Mouse (Mus musculus): ENCODE measurements at regions not wholly inside any gene's neighbourhood (a gene's known extent, or its start where the extent isn't known, plus 50 kb on each side); places are given as distances from the start of the nearest gene placed in this dataset.
A peak's percentile ranks its signal among the peaks of the same experiment; 100 is the strongest.

DNA sequence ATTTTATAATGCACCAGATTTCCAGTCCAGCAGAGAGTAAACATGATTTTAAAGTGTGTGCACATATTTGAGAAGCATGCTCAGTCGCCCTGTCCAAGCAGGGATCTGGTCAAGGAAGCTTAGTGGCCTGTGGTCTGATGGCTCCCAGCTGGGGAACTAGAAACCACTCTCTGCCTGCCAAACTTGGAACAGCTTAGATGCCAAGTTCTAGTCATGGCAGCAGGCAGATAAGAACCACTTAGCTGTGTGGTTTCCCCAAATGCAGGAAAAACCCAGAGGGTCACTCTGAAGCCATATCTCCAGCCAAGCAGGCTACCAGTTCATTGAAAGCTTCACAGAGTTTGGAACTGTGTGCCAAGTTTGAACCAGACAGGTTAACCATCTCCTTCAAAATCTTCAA, 86.1 kb downstream of the Fam114a2 start:
- no peak for DNase-seq (ENCODE audit: low spot score)

DNA sequence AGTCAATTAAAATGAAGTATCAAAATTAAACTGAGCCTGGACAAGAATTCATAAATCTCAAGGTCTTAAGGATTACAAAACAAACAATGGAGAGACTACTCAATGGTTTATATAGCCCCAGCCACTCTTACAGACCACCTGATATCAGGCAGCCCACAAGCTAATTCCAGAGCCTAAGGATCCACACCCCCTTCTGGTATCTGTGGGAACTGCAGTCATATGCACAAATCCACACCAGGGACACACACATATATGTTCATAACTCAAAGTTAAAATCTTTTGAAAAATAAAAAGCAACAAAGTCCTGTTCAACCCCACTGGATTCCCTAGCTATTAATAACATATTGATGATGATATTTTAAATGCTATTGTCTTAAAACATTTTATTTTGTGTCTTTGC, 86.5 kb downstream of the Fam114a2 start:
- no peak for DNase-seq (ENCODE audit: low spot score)

DNA sequence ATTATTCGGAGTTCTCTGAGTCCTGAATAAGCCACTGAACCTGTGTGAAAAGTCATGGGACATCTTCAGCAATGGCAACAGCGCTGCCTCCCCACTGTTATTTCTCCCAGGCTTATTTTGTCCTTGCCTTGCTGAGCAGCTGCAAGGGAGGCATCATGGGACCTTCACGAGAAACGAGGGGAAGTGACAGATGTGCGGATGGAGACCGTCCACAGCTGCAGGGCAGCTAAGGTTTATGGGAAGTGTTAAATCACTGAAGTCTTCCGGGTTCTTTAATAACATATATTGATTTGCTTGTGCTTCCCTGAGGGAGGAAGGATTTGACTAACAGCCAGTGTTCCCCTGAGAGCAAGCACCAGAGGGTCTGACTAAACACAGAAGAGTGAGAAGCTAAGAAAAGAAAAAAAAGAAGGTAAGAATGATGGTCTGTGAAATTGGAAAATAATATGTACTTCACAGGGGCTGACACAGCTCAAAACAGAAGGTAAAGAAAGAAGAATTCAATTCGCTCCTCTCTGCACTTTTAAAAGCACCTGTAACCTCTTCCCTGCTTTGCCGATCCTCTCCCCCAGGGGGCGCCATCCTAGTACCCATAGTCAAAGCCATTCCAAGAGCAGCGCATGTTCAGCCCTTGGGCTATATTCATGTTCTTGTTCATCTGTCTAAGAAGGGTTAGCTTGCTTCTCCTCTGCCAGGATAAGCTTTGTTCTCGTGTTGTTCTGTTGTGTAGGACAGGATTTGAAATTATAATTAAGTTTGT, 92.2 kb downstream of the Fam114a2 start:
- DNase-seq (ENCODE audit: low spot score): peak; percentile 56

DNA sequence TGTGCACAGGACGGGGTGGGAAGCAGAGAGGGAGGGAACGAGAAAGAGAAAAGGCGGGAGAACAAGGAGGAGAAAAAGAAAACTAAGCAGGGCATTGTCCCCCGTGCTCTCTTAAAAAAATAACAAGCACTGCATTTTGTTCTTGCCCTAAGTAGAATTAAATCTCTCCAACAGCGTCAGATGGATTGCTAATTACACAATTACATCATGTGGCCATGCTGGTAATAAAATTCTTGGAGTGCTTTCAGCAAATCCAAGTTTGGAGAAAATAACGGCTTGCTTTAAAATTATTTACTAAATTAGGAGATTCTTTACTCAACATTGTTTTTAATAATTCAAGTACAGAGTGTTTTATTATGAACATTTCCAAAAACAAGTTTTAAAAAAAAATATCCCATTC, 99.0 kb downstream of the Fam114a2 start:
- DNase-seq (ENCODE audit: low spot score): no peak

DNA sequence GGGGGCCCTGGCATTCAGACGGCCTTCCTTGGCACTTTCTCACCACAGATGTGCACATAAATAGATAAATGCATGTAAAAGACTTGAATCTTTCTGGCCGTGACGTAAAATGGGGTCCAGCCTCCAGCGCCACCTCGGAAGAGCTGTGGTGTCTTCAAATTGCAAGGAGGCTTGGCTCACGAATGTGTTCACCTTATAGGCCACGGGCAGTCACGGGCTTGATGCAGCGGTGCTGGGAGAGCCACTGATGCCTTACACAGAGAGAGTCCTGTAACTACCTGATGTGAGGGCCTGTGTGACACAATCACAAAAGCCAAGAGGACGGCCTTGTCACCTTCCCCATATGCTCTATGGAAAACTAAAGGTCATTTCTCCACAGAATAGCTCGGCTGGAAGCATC, 102.4 kb downstream of the Fam114a2 start:
- no peak for DNase-seq (ENCODE audit: low spot score)

DNA sequence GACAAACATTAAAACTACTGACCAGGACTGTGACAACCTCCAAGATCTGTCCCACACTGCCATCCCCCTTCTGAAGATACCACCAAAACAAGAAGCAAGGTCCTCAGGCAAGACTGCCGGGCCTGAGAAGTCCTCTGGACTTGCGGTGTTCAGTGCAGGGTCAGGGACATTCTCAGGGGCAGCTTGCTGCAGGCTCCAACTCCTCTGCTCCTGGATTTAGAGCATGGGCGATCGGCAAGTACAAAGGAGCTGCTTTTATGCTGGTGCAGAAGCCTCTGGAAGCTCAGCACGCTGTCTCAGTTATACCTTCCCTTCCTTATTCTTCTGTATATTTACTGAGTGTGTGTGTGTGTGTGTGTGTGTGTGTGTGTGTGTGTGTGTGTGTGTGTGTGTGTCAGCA, 103.2 kb downstream of the Fam114a2 start:
- no peak for DNase-seq (ENCODE audit: low spot score)

DNA sequence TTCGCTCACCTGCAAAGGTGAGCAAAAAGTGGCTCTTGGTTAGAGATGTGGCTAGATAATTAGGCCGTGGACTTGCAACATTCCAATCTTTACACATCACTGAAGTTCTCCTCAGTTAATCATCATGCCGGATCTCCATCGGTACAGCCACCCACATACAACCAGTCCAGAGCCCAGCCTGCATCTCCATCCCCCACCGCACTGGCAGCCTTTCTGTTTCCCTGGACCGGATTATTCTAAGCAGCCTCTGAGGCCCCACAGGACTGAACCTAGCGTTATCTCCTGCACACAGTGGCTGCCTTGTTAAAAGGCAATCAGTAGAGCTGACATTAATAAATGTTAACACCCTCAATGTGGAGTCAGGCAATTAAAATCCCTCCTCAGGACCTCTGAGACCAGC, 103.7 kb downstream of the Fam114a2 start:
- no peak for DNase-seq (ENCODE audit: low spot score)

DNA sequence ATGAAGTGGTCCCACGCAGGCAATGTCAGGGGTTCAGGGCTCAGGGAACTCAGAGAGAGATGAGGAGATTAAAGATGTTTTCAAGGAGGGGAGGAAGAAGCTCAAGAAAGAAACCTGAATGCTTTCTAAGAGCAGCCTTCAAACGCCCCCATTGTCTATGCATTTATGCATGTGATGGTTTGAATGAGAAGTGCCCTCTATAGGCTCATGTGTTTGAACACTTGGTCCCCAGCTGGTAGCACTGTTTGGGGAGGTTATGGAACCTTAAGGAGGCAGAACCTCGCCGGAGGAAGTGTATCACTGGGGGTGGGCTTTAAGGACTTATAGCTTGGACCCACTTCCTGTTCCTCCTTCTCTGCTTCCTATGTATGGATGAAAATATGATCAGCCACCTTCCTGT, 105.1 kb downstream of the Fam114a2 start:
- DNase-seq (ENCODE audit: low spot score): no peak

DNA sequence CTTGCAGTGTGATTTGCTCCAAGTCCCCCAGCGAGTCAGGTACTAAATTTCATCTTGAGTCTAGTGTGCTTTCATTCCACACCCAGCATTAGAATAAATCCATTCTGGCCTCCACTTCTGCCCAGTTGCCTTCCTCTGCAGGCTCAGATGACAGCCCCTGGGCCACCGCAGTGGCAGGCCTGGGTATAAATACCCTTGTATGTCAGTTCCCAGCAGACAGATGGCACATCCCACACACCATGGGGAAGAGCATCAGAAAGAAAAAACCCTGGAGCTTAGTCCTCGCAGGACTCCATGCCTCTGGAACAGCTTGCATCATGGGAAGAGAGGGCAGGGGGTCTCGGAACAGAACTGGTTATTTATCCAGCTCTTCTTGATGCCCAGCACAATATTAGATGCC, 105.7 kb downstream of the Fam114a2 start:
- no peak for DNase-seq (ENCODE audit: low spot score)

DNA sequence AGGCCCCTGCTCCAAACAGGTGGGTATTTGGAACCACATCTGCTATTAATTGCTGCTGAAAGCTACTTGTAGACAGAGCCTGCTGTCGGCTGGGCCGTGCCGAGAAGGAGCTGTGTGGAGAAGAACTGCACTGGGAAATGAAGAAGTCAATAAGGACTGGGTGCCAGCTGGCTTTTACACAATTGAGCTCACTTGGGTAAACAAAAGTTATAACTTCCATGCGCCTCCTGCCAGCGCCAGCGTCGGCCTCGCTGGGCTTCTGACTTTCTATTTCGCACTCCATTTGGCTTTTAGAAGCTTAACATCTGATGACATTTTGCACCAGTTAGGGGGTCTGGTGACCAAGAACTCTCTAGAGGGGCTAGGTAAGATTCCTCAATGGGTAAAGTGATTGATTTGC, 114.2 kb downstream of the Fam114a2 start:
- no peak for DNase-seq (ENCODE audit: low spot score)

DNA sequence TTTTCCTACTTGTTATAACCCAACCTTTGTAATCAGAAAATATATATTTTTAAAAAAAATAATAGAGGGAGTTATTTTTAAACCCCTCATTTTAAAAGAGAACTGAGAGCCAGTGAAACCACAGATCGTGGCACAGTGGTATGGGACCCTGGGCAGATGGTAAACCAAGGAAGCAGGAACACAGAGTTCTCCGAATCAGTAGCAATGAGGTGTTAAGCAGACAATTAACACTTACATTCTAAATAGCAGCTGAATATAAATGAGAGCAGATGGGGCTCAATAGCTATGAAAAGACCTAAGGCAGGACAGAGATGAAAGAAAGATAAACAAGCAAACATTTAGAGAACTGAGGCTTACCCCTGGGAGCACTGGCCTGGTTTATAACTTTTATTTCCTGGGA, 116.8 kb downstream of the Fam114a2 start:
- no peak for DNase-seq (ENCODE audit: low spot score)

DNA sequence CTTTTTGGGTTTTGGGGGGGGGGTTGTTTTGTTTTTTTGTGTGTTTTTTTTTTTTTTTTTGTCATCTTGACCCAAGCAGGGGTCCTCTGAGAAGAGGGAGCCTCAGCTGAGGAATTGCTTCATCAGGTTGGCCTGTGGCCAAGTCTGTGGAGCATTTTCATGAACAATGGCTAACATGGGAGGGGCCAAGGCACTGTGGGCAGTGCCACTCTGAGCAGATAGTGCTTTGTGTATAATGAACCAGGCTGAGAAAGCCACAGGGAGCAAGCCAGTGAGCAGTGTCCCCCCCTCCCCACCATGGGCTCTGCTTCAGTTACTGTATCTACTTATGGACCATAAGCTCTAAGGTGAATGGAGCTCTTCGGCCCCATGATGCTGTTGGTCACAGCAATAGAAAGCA, 119.1 kb downstream of the Fam114a2 start:
- DNase-seq (ENCODE audit: low spot score): no peak

DNA sequence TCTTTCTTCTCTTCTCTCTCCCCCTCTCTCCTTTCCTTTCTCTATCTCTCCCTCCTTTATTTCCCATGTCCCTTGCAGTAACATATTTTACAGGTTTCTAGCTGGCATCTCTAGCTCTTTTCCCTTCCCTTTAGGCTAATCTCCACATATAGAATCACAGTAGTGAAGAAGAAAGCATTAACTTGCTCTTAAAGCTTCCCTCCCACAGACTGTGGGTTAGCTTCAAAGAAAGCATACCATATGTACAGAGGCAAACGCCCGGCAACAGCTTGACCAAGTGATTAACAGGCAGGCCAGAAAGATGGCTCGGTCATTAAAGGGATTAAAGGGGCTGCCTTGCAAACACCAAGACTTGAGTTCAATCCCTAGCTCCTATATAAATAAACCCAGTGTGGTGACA, 122.0 kb downstream of the Fam114a2 start:
- no peak for DNase-seq (ENCODE audit: low spot score)

DNA sequence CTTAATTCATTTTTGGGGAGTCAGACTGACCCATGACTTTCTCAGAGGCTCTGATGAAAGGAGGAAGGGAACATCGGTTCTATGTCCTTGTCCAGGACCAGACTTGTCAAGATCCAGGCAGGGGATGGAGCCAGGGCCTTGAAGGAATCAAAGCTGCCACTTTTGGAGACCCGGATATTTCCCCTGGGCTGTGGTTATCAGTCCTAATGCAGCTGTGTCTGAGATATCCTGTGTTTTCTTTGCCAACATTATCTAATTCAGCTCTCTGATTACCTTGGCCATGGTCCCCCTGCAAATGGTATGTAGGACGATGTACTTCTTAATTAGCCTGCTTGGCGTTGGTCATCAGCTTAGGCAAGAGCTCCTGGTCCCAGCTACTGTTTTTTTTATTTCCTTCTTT, 127.6 kb downstream of the Fam114a2 start:
- DNase-seq (ENCODE audit: low spot score): no peak
